Mouse (Mus musculus) cerebellum, adult 9-10 months (tissue): Measurements from ENCODE around the gene Tspoap1.

Experiments
- DNase-seq: peaks from one replicate; pipeline ENCODE4 v3.0.0; 2022

Tspoap1 gene

DNA sequence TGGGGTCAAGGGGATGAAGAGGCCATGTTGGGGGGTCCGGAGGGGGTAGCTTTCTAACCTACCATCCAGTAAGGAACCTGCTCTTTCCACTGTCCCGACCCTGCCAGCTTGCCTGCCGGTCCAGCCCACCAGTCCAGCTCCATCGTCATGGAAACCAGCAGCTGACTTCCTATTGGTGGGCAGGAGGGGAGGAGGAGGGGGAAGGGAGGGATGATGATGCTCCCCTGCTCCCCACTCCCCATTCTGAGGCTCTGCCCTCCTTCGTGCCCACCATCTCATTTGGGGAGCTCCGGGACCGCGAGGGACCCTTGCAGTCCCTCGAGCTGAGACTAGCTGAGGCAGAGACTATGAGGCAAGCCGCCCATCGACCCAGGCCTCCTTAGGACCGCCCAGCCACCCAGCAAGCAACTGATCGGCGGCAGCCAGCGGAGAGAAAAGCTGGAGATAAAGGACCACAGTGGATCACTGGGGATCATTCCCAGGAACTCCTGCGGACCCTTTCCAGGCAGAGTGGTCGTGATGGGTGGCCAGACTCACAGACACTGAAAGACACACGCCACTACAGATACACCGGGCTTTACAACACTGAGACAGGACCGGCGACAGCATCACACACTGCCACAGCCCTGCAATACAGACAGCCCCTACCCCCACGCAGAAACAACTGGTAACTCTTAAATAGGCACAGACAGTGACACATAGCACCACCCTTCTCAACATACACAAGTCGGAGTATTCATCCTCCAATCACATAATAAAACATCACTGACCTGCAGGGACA is at the start of gene Tspoap1:
Gene Tspoap1 (plus strand): TSS at position 241 of the 781 bp plus-strand sequence.
- DNase-seq: peak; percentile 76

DNA sequence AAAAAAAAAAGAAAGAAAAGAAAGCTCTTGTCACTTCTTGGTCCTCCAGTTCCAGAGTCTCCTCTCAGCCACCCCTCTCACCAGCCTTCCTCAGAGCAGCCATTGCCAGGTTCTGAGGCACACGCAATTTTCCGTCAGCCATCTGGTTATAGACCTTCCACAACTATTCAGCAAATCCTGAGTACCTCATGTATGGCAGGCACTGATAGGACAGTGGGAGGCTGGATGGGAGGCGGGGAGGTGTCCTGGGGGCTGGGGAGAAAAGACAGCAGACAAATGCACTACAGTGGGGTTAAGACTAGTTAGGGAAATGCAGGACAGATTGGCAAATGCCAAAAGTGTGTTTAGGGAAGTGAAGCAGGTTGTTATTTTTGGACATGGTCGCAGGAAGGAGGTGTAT is 48.2 kb upstream of the Tspoap1 start:
- no peak for DNase-seq

DNA sequence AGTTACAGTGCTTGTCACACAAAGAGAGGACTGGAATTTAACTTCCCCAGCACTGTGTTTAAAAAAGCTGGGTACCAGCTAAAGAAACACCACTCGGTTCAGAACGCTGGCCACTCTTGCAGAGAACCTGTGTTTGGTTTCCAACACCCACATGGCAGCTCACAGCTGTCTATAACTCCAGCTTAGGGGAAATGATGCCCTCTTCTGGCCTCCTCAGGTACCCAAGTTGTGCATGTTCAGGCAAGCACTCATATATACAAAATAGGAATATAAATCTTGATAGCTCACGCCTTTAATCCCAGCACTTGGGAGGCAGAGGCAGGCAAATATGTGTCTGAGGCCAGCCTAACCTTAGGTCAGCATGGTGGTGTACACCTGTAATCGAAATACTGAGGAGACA is 44.3 kb upstream of the Tspoap1 start:
- no peak for DNase-seq

DNA sequence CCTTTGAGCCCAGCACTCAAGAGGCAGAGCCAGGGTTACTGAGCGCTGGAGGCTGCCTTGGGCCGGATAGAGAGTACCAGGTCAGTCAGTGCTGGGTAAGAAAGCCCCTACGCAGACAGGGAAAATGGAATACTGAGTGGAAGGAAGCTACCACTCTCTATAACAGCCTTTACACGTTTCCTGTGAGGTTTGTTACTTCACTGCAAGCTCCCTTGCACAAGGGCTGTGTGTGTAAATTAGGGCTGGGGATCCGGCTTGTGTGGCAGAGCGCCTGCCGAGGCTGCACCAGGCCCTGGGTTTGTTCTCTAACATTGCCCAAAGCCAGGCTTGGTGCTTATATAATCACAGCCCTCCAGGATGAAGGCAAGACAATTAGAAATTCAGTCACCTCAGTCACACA is 40.8 kb upstream of the Tspoap1 start:
- no peak for DNase-seq

DNA sequence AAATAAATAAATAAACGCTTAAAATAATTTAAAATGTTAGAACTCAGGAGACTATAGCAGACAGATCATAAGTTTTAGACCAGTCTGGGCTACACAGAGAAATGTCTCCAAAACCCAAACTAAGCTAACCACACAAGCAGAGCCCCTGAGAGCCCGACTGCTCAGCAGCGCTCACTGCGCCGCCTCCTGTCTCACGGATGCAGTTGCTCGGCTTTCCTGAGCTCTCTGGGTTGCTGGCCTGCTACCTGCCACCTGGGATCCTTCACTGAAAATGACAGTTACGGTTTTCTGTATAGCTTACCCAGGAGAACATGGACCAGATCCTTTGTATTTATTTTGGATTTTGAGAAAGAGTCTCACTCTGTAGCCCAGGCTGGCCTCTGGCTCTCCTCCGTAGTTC is 40.0 kb upstream of the Tspoap1 start:
- no peak for DNase-seq

DNA sequence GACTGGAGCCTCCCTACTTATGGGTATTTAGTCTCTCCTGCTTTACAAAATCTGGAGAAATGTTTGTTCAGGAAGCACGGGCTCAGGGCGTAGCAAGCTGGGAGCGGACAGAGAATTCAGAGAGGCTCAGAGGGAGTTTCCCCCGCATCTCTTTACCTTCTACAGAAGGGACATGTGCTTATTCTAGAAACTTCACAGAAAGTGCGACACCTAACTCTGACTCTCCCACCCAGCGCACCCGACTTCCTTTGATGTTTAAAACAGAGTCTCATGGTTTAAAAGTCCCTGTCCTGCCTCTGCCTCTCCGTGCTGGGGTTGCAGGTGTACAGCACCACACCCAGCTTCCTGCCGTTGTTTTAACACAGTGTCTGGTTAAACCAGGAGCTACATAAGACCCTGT is 39.5 kb upstream of the Tspoap1 start:
- no peak for DNase-seq

DNA sequence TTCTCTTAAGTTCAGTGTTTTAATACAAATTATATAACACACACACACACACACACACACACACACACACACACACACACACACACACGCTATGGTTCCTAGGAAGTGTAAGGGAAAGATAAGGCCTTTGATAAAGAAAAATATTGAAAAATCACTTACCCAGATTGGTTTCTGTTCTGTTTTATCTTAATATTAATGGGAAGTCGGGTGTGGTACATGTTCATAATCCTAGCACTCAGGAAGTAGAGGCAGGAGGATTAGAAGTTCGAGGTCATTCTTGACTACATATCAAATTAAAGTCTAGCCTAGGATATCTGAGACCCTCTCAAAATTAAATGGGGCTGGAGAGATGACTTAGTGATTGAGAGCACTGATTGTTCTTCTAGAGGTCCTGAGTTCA is 38.2 kb upstream of the Tspoap1 start:
- DNase-seq: no peak

DNA sequence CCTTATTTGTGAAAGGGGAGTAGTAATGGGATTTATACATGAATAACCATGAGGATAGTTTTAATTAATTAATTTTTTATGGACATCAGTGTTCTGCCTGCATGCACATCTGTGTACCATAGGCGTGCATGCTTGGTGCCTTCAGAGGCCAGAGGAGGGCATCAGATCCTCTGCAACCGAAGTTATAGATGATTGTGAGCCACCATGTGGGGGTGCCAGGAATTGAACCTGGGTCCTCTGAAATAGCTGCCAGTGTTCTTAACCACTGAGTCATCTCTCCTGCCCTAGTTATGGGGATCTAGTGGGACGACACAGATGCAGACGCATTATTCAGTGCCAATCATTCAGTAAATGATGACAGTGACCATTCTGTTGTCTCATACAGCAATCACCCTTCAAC is 37.5 kb upstream of the Tspoap1 start:
- no peak for DNase-seq

DNA sequence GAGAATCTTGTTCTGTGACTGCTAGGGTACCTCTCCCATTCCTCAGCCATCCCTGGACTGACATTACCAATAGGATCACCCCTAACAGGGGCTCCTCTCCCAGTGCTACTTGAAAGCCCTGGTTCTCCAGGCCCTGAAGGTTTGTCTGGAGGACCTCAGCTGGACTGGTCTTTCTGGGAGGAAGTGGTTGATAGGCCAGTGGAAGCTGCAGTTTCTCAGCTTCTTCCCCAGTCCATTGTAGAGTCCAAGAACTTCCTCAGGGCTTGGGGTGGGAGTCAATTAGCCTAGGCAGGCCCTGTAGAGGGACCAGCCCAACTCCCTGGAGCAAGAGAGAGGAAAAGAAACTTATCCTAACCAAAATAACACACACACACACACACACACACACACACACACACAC is 34.8 kb upstream of the Tspoap1 start:
- DNase-seq: no peak

DNA sequence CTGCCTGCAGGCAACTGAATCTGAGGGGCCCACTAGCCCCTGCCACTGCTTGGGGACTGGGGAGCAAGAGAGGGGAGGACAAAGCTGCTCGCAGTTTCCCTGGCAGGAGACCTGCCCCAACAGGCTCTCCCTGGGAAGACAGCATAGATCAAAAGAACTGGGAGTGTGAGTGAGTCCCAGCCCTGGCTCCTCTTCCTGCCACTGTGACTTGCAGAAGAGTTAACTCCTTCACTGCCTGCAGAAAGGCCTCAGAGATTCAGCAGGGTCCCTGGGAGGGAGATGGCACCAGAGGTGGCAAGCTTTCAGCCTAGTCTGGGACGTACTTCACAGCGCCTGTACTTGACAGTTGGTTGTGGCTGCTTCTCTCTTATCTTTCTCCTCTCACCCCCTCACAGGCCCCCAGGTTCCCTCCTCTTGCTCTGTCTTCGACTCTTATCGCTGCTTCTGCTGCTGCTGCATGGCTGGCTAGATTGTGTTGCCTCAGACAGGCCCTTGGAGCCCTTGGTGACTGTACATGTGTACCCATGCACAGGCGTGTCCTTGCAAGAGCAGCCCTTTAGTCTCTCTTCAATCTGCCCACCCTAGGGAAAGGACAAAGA is 34.3 kb upstream of the Tspoap1 start:
- DNase-seq: no peak

DNA sequence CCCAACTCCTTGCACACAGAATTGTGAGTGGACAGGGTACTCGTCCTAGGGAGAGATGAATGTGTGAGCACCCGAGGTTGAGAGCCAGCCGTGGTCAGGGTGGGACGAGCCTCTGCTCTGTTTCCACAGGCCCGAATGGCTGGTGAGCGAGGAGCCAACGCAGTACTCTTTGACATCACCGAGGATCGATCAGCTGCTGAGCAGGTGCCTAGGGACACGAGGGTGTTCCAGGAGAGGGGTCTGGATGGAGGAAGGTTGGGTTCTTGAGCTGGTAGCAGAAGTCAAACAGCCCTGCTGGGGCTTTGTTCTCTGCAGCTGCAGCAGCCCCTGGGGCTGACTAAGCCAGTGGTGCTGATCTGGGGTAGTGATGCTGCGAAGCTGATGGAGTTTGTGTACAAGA is 33.3 kb upstream of the Tspoap1 start:
- no peak for DNase-seq

DNA sequence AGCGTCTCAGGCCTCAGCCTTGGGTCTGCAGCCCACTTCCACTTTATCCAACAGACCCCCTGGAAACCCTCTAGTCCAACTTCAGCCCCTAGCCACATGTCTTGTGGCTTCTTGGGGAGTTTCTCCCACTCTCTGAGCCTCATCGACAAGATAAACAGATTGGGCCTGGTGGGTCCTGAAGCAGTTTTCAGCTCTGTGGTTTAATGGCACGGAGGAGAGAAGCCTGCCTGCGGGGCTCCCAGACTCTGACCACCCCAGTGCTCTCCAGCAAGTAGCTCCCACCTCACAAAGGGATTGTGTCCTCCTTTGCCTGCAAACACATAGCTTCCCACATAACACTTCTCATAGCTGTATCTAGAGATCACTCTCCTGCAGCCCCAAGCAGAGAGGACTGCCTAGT is 32.9 kb upstream of the Tspoap1 start:
- DNase-seq: no peak

DNA sequence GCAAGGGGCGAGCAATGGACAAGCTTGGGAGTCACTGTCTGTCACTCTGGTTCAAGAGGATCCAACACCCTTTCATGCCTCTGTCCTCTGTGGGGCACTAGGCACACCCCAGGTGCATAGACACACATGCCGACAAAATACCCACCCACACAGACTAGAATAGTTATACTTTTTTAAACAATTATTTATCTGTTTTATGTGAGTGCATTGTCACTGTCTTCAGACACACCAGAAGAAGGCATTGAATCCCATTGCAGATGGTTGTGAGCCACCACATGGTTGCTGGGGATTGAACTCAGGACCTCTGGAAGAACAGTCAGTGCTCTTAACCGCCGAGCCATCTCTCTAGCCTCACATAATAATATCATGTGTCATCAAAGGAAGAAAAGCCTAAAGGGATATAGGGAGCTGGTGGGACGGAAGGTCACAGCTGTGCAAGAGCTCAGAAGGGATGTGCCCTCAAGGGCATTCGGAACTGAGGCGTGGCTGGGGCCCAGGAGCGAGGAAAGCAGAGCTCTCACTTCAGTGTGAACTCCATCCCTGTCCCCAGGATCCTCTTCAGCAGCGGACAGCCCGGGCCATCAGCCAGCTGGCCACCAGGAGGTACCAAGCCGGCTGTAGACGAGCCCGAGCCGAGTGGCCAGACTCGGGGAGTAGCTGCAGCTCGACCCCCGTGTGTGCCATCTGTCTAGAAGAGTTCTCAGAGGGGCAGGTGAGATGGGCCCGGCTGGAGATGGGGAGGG is 31.3 kb upstream of the Tspoap1 start:
- DNase-seq: no peak

DNA sequence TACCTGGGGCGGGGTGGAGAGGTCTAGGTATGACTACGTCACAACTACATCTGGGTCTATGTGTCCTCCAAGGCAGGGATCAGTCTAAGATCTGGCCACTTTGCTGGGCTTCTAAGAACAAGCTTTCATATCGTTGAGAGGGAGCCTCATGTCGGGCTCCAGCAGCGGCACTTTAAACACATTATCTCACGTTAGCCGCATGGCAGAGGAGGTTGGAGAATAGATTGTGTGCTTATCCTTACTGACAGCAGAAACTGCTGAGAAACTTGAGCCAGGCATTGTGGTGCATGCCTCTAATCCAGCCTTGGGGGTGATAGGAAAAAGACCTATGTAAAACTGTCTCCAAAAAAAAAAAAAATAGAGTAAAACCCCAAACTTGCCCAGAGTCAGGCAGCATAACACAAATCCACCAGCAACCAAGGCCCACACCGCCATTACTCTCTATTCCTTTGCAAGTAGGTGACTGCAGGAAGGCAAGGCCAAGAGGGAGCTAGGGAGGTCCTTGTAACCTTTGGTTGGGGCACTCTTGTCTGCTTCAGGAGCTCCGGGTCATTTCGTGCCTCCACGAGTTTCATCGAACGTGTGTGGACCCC is 30.7 kb upstream of the Tspoap1 start:
- no peak for DNase-seq

DNA sequence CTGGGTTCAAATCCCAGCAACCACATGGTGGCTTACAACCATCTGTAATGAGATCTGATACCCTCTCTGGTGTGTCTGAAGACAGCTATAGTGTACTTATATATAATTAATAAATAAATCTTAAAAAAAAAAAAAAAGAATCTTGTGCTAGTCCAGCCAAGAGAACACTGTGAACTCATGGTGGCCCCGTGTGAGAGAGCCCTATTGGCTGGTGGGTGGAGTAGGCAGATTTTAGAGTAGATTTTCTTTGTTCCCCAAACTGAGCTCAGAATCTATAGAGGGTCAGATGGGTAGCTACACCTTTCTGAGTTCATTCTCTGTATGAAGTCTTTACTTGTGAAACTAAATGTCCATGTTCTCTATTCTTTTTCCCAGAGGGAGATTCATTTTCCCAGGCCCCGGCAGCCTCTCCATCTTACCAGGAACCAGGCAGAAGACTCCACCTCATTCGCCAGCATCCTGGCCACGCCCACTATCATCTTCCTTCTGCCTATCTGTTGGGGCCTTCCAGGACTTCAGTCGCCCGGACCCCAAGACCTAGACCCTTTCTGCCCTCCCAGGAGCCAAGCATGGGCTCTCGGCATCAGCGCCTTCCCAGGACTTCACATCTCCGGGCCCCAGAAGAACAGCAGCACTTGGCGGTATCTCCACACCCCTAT is 29.6 kb upstream of the Tspoap1 start:
- DNase-seq: no peak

DNA sequence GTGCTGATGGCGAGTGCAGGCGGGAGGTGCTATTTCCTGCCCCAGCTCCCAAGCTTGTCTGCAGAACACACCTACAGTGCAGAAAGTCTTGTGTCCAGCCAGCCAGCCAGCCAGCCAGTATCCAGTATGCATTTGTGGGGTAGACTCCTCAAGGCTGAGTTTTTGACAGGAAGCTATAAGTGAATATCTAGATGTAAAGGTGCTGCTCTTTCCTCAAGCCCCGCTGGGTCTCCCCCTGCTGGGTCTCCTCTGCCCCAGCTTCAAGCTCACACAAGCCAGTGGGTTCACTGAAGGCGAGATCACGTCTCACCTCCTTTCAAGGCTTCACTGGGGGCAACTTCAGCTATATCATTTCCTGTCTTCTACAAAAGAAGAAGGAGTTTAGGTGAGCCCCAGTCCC is 26.0 kb upstream of the Tspoap1 start:
- no peak for DNase-seq

DNA sequence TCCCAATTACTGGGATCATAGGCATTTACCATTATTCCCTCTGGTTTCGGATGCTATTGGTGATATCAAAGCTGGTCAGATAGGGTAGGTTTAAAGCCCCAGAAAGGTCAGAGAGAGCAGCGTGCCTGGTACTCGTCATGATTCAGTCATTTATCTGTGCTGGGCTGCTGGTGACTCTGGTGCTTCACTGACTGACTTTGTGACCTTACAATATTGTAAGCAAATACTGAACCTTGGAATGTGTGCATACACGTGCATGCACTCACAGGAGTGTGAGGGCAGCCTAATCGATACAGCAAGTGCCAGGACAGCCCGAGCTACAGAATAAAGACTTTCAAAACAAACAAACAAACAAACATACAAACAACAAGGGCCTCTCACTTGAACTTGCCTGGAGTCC is 24.6 kb upstream of the Tspoap1 start:
- DNase-seq: no peak

DNA sequence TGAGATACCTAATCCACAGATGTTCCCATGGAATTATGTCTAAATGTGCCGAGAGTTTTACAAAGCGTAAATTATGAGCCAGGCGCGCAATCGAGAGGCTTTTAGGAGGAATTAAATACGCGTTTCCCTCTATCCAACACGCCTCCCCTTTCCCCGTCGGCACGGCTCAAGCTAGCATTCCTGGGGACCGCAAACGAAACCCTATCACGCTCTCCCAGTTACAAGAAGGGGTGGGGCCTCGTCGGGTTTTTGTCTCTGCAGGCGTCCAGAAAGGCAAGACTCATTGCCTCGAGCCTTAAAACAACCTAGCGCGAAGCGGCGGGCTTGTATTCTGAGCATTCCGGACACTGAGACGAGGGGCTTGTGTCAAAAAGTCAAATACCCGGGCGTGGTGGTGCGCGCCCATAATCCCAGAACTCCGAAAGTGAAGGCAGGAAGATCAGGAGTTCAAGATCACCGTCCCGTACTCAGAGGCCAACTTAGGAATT is 23.6 kb upstream of the Tspoap1 start:
- DNase-seq: no peak

DNA sequence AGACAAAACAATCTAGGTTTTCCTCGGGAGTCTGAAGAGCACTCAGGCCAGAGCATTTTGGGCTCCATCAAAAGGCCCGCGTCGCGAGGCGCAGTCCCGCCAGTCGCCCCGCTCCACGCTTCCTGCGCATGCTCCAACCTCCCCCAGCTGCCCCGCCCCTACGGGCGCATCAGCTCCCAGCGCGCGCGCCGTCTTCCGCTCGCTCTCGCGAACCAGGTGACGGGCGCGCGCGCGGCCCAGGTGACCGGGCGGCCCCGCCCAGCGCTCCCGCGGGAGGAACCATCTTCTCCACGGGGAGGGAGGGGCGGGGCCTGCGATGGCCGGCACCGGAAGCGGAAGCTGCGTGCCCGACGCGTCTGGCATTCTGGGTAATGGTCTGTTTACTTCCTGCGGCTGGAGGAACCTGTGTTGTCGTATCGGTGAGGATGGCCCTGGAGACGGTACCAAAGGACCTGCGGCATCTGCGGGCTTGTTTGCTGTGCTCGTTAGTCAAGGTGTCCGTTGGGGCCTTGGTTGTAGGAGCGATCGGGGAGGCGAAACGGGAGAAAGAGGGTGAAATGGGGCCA is 23.1 kb upstream of the Tspoap1 start, which contains the start of gene Supt4a:
Gene Supt4a (plus strand): TSS at position 378 of the 566 bp plus-strand sequence.
- peak; percentile 96 for DNase-seq

DNA sequence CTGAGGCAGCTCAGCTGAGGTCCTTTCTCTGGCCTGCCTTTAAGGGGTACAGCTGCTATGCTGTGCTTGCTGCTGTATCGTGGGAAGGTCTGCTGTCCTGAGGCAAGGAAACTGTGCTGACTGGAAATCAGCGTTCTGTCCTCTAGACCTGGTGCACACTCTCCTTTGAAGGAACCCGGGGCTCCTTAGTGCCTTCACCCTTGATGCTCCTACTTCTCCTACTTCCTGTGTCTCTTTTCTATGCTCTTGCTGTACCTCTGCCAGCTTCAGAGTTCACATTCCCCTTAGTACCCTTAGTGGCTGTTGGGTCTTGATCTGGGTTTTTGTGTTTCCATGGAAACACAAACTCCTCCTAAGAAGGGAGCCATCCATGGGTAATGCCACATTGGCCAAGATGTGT is 16.6 kb upstream of the Tspoap1 start:
- DNase-seq: no peak

DNA sequence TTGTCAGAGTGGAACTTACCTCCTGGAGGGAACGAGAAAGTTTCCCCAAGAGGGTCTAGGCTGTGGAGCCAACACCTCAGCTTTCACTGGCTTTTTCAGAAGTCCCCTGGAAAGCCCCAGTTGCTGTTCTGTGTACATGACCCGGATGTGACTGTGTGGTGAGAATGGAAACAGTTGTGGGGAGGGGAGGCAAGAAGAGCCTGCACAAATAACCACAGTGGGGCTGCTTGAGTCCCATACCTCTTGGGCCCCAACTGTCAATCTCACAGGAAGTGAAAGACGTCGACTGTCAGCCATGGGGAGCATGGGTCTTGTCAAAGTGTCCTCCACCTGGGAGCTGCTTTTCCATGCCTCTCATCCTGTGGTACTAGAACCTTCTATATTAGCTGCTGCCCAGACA is 15.4 kb upstream of the Tspoap1 start:
- no peak for DNase-seq
